Mouse (Mus musculus) heart, embryonic 15.5 days (tissue): ENCODE measurements around the gene Gm28308. TPM values are rescaled to one million over a fixed set of nuclear protein-coding genes. Genes with fewer than 3 reads are reported as not detected.

Source experiments
- ATAC-seq: fragments of 200-750 bp; cut with Nextera tagmentation; replicated peaks from 2 replicates; pipeline ENCODE4 v1.8.0; 2017; ENCODE audit warnings: low read depth, moderate TSS enrichment; ENCODE audit not compliant: insufficient number of reproducible peaks, insufficient read depth, low FRiP score
- H3K27ac ChIP-seq: fragments of 300-500 bp; sonication (generic); 2 replicates; pipeline ENCODE4 v1.5.1; 2015; ENCODE audit warnings: mild to moderate bottlenecking, inconsistent platforms
- H3K27me3 ChIP-seq: fragments of 300-500 bp; sonication (generic); 2 replicates; pipeline ENCODE4 v1.6.1; 2015; ENCODE audit warnings: inconsistent platforms
- H3K36me3 ChIP-seq: fragments of 300-500 bp; sonication (generic); 2 replicates; pipeline ENCODE4 v1.6.1; 2015; ENCODE audit warnings: mild to moderate bottlenecking, inconsistent platforms
- H3K4me1 ChIP-seq: fragments of 300-500 bp; sonication (generic); replicated peaks from 2 replicates; pipeline ENCODE4 v1.6.1; 2015; ENCODE audit warnings: inconsistent platforms
- H3K4me2 ChIP-seq: fragments of 300-500 bp; sonication (generic); 2 replicates; pipeline ENCODE4 v1.6.1; 2015; ENCODE audit warnings: inconsistent platforms, mild to moderate bottlenecking, moderate library complexity
- H3K4me3 ChIP-seq: fragments of 300-500 bp; sonication (generic); 2 replicates; pipeline ENCODE4 v1.5.1; 2015; ENCODE audit warnings: mild to moderate bottlenecking, inconsistent platforms
- H3K9ac ChIP-seq: fragments of 300-500 bp; sonication (generic); 2 replicates; pipeline ENCODE4 v1.6.1; 2015; ENCODE audit warnings: mild to moderate bottlenecking, inconsistent platforms
- H3K9me3 ChIP-seq: fragments of 300-500 bp; sonication (generic); replicated peaks from 2 replicates; pipeline ENCODE4 v1.6.1; 2016; ENCODE audit warnings: inconsistent platforms
- WGBS: fragments of 180-500 bp; shearing (Covaris S2); methylation state at CpG from one replicate; pipeline ENCODE4 v1.1.7; 2015; ENCODE audit warnings: mixed read lengths; 5-methylcytosine and 5-hydroxymethylcytosine counted together
- polyA plus RNA-seq: library from polyadenylated mRNA; unstranded; fragments of >200 nt; fragmentation: Nextera tagmentation; extraction: Ambion mirVana; gene quantifications from 2 replicates; pipeline ENCODE4 v1.2.1, GENCODE M21; 2015

Gm28308 gene
- polyA plus RNA-seq, 1 experiment from 2014 or later: not detected

DNA sequence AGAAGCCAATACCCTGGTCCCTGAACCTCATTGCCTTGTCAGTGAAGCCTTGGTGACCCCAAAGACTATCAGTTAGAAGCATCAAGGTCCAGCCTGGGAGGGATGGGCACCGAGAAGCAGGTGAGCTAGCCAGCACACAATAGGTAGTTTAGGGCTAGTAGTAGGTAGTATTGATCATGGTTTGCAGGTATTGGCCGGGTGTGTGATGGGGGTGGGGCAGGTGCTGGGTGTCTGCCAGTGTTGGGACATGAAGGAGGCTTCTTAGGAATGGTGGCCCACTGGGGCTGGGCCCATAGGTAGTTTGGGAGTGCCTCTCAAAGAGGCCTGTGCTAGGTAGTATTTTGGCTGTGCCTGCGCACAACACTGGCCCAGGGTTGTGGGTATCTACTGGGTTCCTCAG is 1.9 kb upstream of the Gm28308 start:
- H3K27ac ChIP-seq: no peak overlapping the region
- no peak for ATAC-seq
- WGBS: 34% methylated on average over 3 of the region's 3 CpGs
- H3K9ac ChIP-seq: no peak overlapping the region
- H3K9me3 ChIP-seq: no peaks in the 10 kb centered on the region
- H3K4me2 ChIP-seq: no peak overlapping the region
- no peaks in the 10 kb centered on the region for H3K36me3 ChIP-seq
- H3K27me3 ChIP-seq: peaks cover 100% of the 10 kb centered on the region
- no peak overlapping the region for H3K4me3 ChIP-seq
- H3K4me1 ChIP-seq: peaks cover 30% of the 10 kb centered on the region

- peaks cover 30% of the 10 kb centered on the region for H3K4me1 ChIP-seq
- no peak for ATAC-seq
- no peak overlapping the region for H3K27ac ChIP-seq
- H3K9ac ChIP-seq: no peak overlapping the region
- H3K27me3 ChIP-seq: peaks cover 100% of the 10 kb centered on the region
- H3K4me3 ChIP-seq: no peak overlapping the region
- H3K9me3 ChIP-seq: no peaks in the 10 kb centered on the region
- 23% methylated on average over 5 of the region's 5 CpGs for WGBS
- no peaks in the 10 kb centered on the region for H3K36me3 ChIP-seq
- no peak overlapping the region for H3K4me2 ChIP-seq
These were observed 1.1 kb upstream of the Gm28308 start for GRCm38 (mm10) chr6:52214271-52214670.

- no peak overlapping the region for H3K27ac ChIP-seq
- ATAC-seq: no peak
- no peaks in the 10 kb centered on the region for H3K9me3 ChIP-seq
- no peak overlapping the region for H3K9ac ChIP-seq
- peak overlapping the region; percentile 57 for H3K4me2 ChIP-seq
- peaks cover 99% of the 10 kb centered on the region for H3K27me3 ChIP-seq
- WGBS: 1% methylated on average over 22 of the region's 22 CpGs
- H3K4me3 ChIP-seq: peak overlapping the region; percentile 42
- H3K36me3 ChIP-seq: no peaks in the 10 kb centered on the region
- H3K4me1 ChIP-seq: peaks cover 40% of the 10 kb centered on the region
These were observed 502 bp downstream of the Gm28308 start for GRCm38 (mm10) chr6:52212556-52213118.

GRCm38 (mm10) chr6:52211961-52212360 is 1.2 kb downstream of the Gm28308 start:
- Histone ChIP-seq H3K9ac (no peak overlapping the region), H3K27ac (no peak overlapping the region), H3K4me3 (peak overlapping the region; percentile 42), H3K4me1 (peaks cover 35% of the 10 kb centered on the region), H3K27me3 (peaks cover 99% of the 10 kb centered on the region), H3K4me2 (peak overlapping the region; percentile 57), H3K36me3 (no peaks in the 10 kb centered on the region), H3K9me3 (no peaks in the 10 kb centered on the region)
- no peak for ATAC-seq
- 6% methylated on average over 13 of the region's 13 CpGs for WGBS

DNA sequence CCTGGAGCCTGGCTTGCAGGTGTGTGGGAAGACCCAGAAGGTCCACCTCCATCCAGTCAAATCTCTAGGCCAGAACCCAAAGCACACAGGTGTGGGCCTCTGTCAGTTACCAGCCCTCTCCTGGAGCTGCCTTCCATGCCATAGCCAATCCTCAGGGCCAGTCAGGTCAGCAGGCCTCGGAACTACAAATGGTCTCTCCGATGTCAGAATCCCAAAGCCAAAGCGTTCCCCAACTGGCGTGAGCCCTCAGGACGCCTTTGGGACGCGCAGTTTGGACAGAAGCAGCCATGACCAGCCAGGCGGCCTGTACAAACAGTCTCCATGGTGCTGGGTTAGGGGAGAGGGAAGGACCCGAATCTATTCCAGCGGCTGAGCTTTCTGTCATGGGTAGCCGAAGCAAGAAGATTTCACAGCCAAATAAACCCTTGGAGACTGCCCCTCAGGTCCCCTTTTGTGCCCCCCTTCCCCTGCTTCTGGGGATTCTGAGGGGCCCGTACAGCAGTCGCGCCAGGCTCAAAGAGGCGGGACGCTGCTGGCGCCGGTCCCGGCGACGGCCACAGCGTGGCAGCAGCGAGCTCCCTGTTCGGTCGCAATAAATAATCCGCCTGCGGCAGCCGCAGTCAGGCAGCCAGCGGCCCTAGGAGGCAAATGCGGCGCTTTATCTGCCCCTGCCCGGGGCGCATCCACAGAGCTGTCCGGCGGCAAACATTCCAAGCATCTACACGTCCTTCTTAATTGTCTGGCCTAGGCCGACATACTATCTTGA is 1.8 kb downstream of the Gm28308 start:
- 2% methylated on average over 37 of the region's 37 CpGs for WGBS
- Histone ChIP-seq H3K36me3 (no peaks in the 10 kb centered on the region), H3K9ac (no peak overlapping the region), H3K4me1 (peaks cover 33% of the 10 kb centered on the region), H3K9me3 (no peaks in the 10 kb centered on the region), H3K4me3 (peak overlapping the region; percentile 42), H3K27ac (no peak overlapping the region), H3K27me3 (peaks cover 99% of the 10 kb centered on the region), H3K4me2 (peak overlapping the region; percentile 57)
- ATAC-seq: peak; percentile 48; the same call in 1 of the 2 replicates

- Histone ChIP-seq H3K27ac (no peak overlapping the region), H3K9me3 (no peaks in the 10 kb centered on the region), H3K27me3 (peaks cover 99% of the 10 kb centered on the region), H3K4me3 (no peak overlapping the region), H3K36me3 (no peaks in the 10 kb centered on the region), H3K9ac (no peak overlapping the region), H3K4me2 (no peak overlapping the region), H3K4me1 (peaks cover 29% of the 10 kb centered on the region)
- ATAC-seq: no peak
- WGBS: 20% methylated on average over 12 of the region's 12 CpGs
These were observed 3.5 kb downstream of the Gm28308 start for GRCm38 (mm10) chr6:52209685-52210046.

DNA sequence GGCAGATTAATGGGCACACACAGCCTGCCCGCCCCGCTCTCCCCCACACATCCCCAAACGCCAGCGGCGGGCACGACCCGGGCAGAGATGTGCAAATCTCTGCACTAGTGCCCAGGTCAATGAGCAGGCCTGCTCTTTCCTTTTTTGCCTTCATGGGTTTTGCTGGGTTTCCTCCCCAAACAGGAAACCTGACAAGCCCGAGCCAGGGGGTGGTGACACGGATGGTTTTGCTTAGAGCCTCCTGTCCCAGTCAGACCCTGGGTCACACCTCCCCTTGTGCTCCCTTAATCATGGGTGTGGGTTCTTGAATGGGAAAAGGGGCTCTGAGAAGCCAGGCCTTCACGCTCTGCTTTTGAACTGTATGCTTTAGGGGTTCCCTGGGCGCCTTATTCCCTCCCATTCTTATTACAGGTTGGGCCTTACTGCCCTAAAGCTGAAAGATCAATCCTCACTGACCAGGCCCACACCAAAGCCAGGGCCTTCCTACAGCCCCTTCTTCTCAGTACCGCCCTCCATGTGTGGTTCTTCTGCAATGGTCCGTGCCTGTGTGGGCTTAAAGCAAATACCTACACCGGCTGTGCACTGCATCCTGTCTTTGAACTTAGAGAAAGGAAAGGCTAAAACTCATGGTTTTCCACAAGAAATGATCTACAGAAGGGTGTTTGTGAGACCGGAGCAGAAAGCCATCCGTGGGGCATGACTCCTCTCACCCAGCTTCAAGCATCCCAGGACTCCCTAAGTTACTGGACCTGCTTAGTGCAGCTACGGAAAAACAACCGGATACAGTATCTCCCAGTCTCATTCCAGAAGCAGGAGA is 4.1 kb downstream of the Gm28308 start:
- 14% methylated on average over 18 of the region's 18 CpGs for WGBS
- H3K36me3 ChIP-seq: no peaks in the 10 kb centered on the region
- peak overlapping the region; percentile 33 for H3K4me3 ChIP-seq
- no peak overlapping the region for H3K9ac ChIP-seq
- ATAC-seq: no peak
- no peaks in the 10 kb centered on the region for H3K9me3 ChIP-seq
- peak overlapping the region; percentile 49 for H3K4me2 ChIP-seq
- no peak overlapping the region for H3K27ac ChIP-seq
- peaks cover 99% of the 10 kb centered on the region for H3K27me3 ChIP-seq
- H3K4me1 ChIP-seq: peaks cover 35% of the 10 kb centered on the region

DNA sequence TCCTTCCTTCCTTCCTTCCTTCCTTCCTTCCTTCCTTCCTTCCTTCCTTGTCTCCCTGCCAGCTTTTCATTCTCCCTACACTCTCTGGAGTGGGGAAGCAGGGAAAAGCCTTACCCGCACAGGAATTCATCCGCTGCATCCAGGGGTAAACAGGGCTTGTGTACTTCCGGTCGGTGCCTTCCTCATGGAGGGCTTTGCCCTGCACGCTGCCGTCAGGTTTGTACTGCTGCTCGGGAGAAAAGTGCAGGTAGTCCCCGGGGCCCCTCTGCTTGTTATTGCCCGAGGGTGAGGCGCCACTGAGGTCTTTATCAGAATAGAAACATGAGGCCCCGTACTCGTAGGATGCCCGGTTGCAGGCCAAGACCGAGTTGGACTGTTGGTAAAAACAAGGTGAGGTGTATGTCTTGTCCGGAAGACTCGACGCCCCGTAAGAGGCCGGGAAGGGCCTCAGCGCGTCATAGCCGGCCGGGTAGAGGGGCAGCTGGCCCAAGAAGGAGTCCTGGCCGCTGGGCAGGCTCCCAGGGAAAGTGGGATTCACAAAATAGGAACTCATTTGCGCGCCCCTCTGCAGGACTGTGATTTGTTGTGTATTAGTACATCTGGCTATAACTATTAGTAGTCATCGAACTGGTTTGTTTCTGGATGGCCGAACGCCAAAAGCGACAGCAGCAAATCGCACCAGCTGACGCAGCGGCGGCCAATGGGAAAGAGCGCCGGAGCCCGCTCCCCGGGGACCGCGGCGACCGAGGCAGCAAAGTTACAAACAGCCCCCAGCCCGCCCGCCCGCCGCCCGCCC is 4.9 kb downstream of the Gm28308 start, which contains the start of gene Hoxa6:
Gene Hoxa6 (minus strand): TSS at position 651 of the 796 bp plus-strand sequence.
- H3K27ac ChIP-seq: no peak within 1 kb of the TSS
- no peaks in the 10 kb centered on the region for H3K9me3 ChIP-seq
- no peaks in the 10 kb centered on the region for H3K36me3 ChIP-seq
- peaks cover 99% of the 10 kb centered on the region for H3K27me3 ChIP-seq
- H3K4me2 ChIP-seq: peak within 1 kb of the TSS; percentile 49
- no peak for ATAC-seq
- H3K4me3 ChIP-seq: peak within 1 kb of the TSS; percentile 33
- H3K4me1 ChIP-seq: peaks cover 43% of the 10 kb centered on the region
- H3K9ac ChIP-seq: no peak within 1 kb of the TSS
- 4% methylated on average over 44 of the region's 47 CpGs for WGBS

- no peak overlapping the region for H3K4me3 ChIP-seq
- peaks cover 36% of the 10 kb centered on the region for H3K4me1 ChIP-seq
- no peak overlapping the region for H3K4me2 ChIP-seq
- no peaks in the 10 kb centered on the region for H3K9me3 ChIP-seq
- H3K9ac ChIP-seq: no peak overlapping the region
- no peaks in the 10 kb centered on the region for H3K36me3 ChIP-seq
- no peak overlapping the region for H3K27ac ChIP-seq
- no peak for ATAC-seq
- H3K27me3 ChIP-seq: peaks cover 99% of the 10 kb centered on the region
These were observed 5.5 kb downstream of the Gm28308 start for GRCm38 (mm10) chr6:52207684-52207976.

GRCm38 (mm10) chr6:52206882-52207683 is 6.1 kb downstream of the Gm28308 start:
- 21% methylated on average over 4 of the region's 4 CpGs for WGBS
- peaks cover 33% of the 10 kb centered on the region for H3K4me1 ChIP-seq
- ATAC-seq: no peak
- H3K27ac ChIP-seq: no peak overlapping the region
- H3K4me2 ChIP-seq: no peak overlapping the region
- no peak overlapping the region for H3K4me3 ChIP-seq
- H3K36me3 ChIP-seq: no peaks in the 10 kb centered on the region
- H3K27me3 ChIP-seq: peaks cover 98% of the 10 kb centered on the region
- H3K9ac ChIP-seq: no peak overlapping the region
- no peaks in the 10 kb centered on the region for H3K9me3 ChIP-seq
